Mouse (Mus musculus): ENCODE data around the gene Ankrd34b. TPM values are rescaled to one million over a fixed set of nuclear protein-coding genes. Genes with fewer than 3 reads are reported as not detected.

Ankrd34b gene
- total RNA-seq (2021) = 10 to 100 TPM; 15.7 to 16.0 TPM
- long read RNA-seq = 0 reads

DNA sequence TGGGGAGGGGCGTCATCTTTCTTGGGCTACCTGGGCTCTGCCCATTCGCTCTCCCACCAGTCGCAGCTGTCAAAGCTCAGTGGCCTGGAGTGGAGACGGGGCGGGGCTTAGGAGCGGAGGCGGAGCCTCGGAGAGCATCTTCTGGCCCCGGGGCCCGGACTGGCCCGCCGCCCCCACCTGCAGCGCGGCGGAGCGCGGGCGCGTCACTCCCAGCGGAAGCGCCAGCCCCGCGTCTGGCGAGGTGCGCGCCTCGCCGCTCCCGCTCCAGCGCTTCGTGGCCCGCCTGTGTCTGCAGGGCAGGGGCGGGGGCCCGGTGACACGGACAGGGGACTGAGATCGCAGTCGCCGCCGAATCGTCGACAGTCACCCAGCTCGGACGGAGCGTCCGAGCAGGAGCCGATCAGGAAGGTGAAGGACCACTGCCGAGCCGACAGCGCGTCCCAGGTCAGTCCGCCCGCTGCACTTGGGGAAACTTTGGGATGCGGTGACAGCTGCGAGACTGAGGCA lies at the start of gene Ankrd34b:
Gene Ankrd34b (plus strand): TSS at position 139 of the 507 bp plus-strand sequence.
- DNase-seq (ENCODE audit: low spot score in 2 of 2) = peak; percentile 31 to 37

- no peak for DNase-seq (ENCODE audit: low spot score in 2 of 2)
These were observed 38.3 kb upstream of the Ankrd34b start for GRCm38 (mm10) chr13:92387367-92387766.

- no peak for DNase-seq (ENCODE audit: low spot score in 2 of 2)
These were observed 32.5 kb upstream of the Ankrd34b start for GRCm38 (mm10) chr13:92393047-92393661.

- no peak for DNase-seq (ENCODE audit: low spot score in 2 of 2)
These were observed 27.0 kb upstream of the Ankrd34b start for GRCm38 (mm10) chr13:92398491-92399384.

- DNase-seq (ENCODE audit: low spot score in 2 of 2) = no peak
These were observed 23.6 kb upstream of the Ankrd34b start for GRCm38 (mm10) chr13:92402063-92402462.

DNA sequence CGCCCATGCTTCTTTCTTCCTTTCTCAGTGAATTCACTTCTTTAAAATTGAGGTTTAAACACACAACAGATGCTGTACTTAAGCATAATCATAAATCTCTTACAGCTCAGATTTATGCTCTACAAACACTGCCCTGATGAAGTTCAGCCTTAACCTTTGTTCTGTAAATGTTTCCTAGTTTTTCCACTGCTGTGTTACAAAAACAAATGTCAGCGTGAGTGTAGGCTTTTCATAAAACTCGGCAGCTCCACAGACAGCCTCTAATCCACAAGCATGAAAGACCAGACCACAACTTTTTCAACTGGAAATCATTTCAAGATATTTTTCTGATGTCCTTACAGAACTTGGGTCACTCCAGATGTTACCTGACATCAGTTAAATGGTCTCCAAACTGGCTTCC lies 22.2 kb upstream of the Ankrd34b start:
- DNase-seq (ENCODE audit: low spot score in 2 of 2) = no peak

- DNase-seq (ENCODE audit: low spot score in 2 of 2) = no peak
These were observed 15.2 kb upstream of the Ankrd34b start for GRCm38 (mm10) chr13:92410486-92410885.

GRCm38 (mm10) chr13:92419630-92420029 lies 6.1 kb upstream of the Ankrd34b start:
- DNase-seq (ENCODE audit: low spot score in 2 of 2) = no peak

GRCm38 (mm10) chr13:92423711-92424110 lies 2.0 kb upstream of the Ankrd34b start:
- DNase-seq (ENCODE audit: low spot score in 2 of 2) = no peak

- DNase-seq (ENCODE audit: low spot score in 2 of 2) = peak in 1 of 2 experiments; percentile 24
These were observed 777 bp downstream of the Ankrd34b start for GRCm38 (mm10) chr13:92426294-92427051.

- DNase-seq (ENCODE audit: low spot score in 2 of 2) = no peak
These were observed 1.7 kb downstream of the Ankrd34b start for GRCm38 (mm10) chr13:92427351-92427855.

GRCm38 (mm10) chr13:92438656-92439055 lies 13.0 kb downstream of the Ankrd34b start:
- no peak for DNase-seq (ENCODE audit: low spot score in 2 of 2)

GRCm38 (mm10) chr13:92440286-92440685 lies 14.6 kb downstream of the Ankrd34b start:
- DNase-seq (ENCODE audit: low spot score in 2 of 2) = no peak

GRCm38 (mm10) chr13:92446872-92447271 lies 21.2 kb downstream of the Ankrd34b start:
- no peak for DNase-seq (ENCODE audit: low spot score in 2 of 2)

GRCm38 (mm10) chr13:92464698-92465097 lies 39.0 kb downstream of the Ankrd34b start:
- no peak for DNase-seq (ENCODE audit: low spot score in 2 of 2)

DNA sequence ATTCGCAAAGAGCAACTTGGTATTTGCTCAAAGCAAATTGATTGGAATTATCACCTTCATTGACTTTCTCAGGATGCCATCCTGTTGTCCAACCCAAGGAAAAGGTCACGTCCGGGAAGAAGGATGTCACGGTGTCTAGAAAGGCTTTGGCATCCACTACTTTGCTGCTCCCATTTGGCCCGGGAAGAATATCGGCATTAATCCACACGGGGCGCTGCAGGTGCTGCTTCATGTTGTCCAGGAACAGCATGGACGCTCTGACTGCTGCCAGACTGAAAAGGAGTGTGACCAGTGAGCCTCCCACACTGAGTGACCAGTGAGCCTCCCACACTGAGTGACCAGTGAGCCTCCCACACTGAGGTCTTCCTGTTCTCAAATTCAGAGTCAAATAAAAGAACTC lies 42.2 kb downstream of the Ankrd34b start:
- DNase-seq (ENCODE audit: low spot score in 2 of 2) = no peak

DNA sequence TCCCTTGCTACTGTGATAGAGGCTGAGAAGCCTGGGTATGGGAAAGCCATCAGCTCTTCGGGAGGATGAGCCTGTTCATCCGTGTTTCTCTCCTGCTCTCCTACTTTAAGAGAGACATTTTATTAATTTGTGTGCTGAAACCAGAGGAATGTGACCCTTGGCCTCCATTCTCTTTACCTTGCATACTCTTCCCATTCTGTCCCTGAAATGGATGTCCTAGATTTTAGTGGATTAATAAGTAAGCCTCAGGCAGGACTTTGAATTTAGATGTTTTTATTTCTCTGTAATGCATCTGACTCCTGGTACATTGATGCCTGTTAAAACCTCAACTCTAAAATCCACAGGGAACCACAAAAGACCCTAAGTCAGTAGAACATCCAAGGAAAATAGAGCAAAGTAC lies 43.7 kb downstream of the Ankrd34b start:
- no peak for DNase-seq (ENCODE audit: low spot score in 2 of 2)

DNA sequence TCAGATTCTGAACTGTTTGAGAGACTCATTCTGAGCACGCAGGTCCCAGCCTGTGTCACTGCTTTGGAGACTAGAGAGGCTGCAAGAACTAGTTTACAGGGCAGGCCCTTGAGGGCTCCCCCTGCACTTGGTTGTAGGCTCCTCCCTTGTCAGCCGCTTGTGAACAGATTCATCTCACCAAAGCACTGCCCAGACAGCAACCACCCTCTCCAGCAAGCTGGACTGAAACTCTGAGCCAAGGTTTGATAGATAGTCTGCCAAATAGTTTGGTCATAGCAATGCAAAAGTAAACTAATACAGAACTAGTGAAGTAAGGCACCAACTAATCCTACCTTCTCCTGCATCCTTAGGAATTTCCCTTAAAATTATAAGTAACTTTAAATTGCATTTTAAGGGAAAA lies 44.5 kb downstream of the Ankrd34b start:
- no peak for DNase-seq (ENCODE audit: low spot score in 2 of 2)

DNA sequence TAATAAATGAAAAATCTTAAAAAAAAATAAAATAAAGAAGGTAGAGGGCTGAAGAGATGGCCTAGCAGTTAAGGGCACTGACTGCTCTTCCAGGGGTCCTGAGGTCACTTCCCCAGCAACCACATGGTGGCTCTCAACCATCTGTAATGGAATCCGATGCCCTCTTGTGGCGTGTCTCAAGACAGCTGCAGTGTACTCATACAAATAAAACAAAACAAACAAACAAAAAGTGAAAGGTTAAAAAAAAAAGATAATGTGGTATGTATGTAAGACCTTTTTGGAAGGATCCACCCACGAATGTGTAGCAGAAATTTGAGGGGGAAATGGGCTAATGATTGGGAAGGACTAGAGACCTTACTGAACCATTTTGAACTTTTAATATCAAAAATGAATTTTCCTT lies 57.7 kb downstream of the Ankrd34b start:
- DNase-seq (ENCODE audit: low spot score in 2 of 2) = peak in 1 of 2 experiments; percentile 44

GRCm38 (mm10) chr13:92483852-92484463 lies 58.3 kb downstream of the Ankrd34b start, which contains the start of gene Fam151b:
Fam151b (minus strand) TSS chr13:92484015.
- DNase-seq (ENCODE audit: low spot score in 2 of 2) = peak; percentile 83 to 93

DNA sequence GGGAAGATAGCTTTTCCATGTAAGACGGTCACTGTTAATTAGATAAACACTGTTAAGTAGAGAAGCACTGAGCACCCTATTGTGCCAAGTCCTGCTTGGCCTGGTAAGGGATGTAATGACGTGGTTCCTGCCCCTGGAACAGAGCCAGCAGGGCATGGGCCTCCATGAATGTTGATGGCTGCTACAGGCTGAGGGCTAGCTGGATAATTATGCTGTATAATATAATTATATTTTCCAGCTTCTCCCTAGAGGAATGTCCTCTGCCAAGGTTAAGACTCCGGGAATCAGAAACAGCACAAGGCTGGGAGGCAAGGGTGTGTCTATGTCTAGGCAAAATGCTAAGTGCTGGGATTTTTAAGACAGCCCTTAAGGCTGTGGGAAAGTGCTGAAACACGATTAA lies 65.1 kb downstream of the Ankrd34b start:
- no peak for DNase-seq (ENCODE audit: low spot score in 2 of 2)
